Mouse (Mus musculus) heart, embryonic 14.5 days (tissue): ENCODE measurements at regions not wholly inside any gene's neighbourhood (a gene's known extent, or its start where the extent isn't known, plus 50 kb on each side); places are given as distances from the start of the nearest gene placed in this dataset.

ENCODE experiments used
- ATAC-seq: fragments of 200-750 bp; cut with Nextera tagmentation; 2 replicates; pipeline ENCODE4 v1.8.0; 2017; ENCODE audit warnings: low read depth, moderate TSS enrichment; ENCODE audit not compliant: insufficient number of reproducible peaks, insufficient read depth, low FRiP score
- H3K27ac ChIP-seq, 2 experiments: fragments of 200-500 bp in 1 of 2; fragments of 300-500 bp in 1 of 2; sonication (generic) in 1 of 2; replicated peaks in 1 of 2; 2 replicates each; pipeline ENCODE4 v1.5.1; 2012 to 2014; ENCODE audit warnings: low read depth in 2 of 2, low read length in 2 of 2, control low read depth in 1 of 2, mild to moderate bottlenecking in 1 of 2, mixed read lengths in 1 of 2; ENCODE audit not compliant: control insufficient read depth in 1 of 2, insufficient read depth in 1 of 2
- H3K27me3 ChIP-seq: fragments of 300-500 bp; sonication (generic); 2 replicates; pipeline ENCODE4 v1.6.1; 2014; ENCODE audit warnings: mild to moderate bottlenecking, low read length, control low read depth; ENCODE audit not compliant: control insufficient read depth, insufficient read depth
- H3K36me3 ChIP-seq: fragments of 300-500 bp; sonication (generic); 2 replicates; pipeline ENCODE4 v1.6.1; 2014; ENCODE audit warnings: mild to moderate bottlenecking, control low read depth, low read length, mixed read lengths; ENCODE audit not compliant: control insufficient read depth, insufficient read depth
- H3K4me1 ChIP-seq, 2 experiments: fragments of 200-500 bp in 1 of 2; fragments of 300-500 bp in 1 of 2; sonication (generic) in 1 of 2; 2 replicates each; pipeline ENCODE4 v1.6.1; 2012 to 2014; ENCODE audit warnings: low read length in 2 of 2, control low read depth in 1 of 2, mixed read lengths in 1 of 2; ENCODE audit not compliant: control insufficient read depth in 2 of 2, insufficient read depth in 2 of 2
- H3K4me2 ChIP-seq: fragments of 300-500 bp; sonication (generic); 2 replicates; pipeline ENCODE4 v1.6.1; 2014; ENCODE audit warnings: mild to moderate bottlenecking, low read length
- H3K4me3 ChIP-seq, 2 experiments: fragments of 200-500 bp in 1 of 2; fragments of 300-500 bp in 1 of 2; sonication (generic) in 1 of 2; 2 replicates each; pipeline ENCODE4 v1.5.1; 2012 to 2014; ENCODE audit warnings: low read length in 2 of 2, mild to moderate bottlenecking in 2 of 2, control low read depth in 1 of 2, low read depth in 1 of 2, moderate library complexity in 1 of 2; ENCODE audit not compliant: control insufficient read depth in 1 of 2, insufficient read depth in 1 of 2
- H3K9ac ChIP-seq: fragments of 300-500 bp; sonication (generic); 2 replicates; pipeline ENCODE4 v1.6.1; 2014; ENCODE audit warnings: mild to moderate bottlenecking, low read length
- H3K9me3 ChIP-seq: fragments of 300-500 bp; sonication (generic); 2 replicates; pipeline ENCODE4 v1.6.1; 2016; ENCODE audit warnings: low read length, control low read depth; ENCODE audit not compliant: control insufficient read depth
- WGBS: fragments of 180-500 bp; shearing (Covaris S2); extraction: QIAGEN DNeasy Blood & Tissue Kit; methylation state at CpG from one replicate; pipeline ENCODE4 v1.1.7; 2014; 5-methylcytosine and 5-hydroxymethylcytosine counted together

DNA sequence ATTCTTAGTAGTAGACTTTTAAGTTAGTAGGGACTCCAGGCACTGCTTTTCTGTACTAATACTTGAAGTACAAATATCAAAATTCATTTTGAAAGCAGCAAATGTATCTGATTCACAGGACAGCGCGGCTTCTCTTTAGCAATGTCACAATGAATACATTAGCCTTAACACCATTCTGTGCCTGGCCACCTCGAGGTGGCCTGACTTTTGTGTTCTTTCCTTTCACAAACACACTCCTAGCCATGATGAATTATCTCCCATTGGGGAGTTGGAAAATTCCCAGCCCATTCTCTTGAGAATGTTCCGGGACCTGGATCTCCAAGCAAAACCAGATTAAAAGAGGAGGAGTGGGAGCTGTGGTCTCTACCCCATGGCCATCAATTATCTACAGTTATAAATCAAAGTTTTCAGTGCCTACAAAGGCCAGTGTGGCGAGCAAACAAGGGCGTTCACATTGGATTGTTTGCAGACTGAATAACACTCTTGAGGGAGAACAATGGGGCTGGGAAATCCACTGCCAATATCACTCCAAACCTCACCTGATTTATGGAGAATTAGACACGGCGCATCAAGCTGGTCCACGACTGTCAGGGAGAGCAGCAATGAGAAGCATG is 82.7 kb upstream of the Rarb start:
- Histone ChIP-seq H3K27ac (no peak overlapping the region), H3K9me3 (no peaks in the 10 kb centered on the region), H3K27me3 (no peaks in the 10 kb centered on the region), H3K36me3 (no peaks in the 10 kb centered on the region), H3K4me3 (no peak overlapping the region), H3K4me1 (no peaks in the 10 kb centered on the region), H3K9ac (no peak overlapping the region), H3K4me2 (no peak overlapping the region)
- WGBS, result 78% methylated on average over 9 of the region's 9 CpGs
- ATAC-seq, result no peak

- no peak overlapping the region for H3K27ac ChIP-seq
- ATAC-seq, result no peak
These were observed 79.0 kb upstream of the Rarb start for GRCm38 (mm10) chr14:16897747-16898544.

GRCm38 (mm10) chr14:16896974-16897373 is 78.0 kb upstream of the Rarb start:
- WGBS, result 73% methylated on average over 3 of the region's 3 CpGs
- ATAC-seq, result no peak
- no peak overlapping the region for H3K27ac ChIP-seq
- no peaks in the 10 kb centered on the region for H3K4me1 ChIP-seq
- H3K9ac ChIP-seq, result no peak overlapping the region
- no peaks in the 10 kb centered on the region for H3K9me3 ChIP-seq
- H3K36me3 ChIP-seq, result no peaks in the 10 kb centered on the region
- no peak overlapping the region for H3K4me3 ChIP-seq
- H3K4me2 ChIP-seq, result no peak overlapping the region
- no peaks in the 10 kb centered on the region for H3K27me3 ChIP-seq

More at GRCm38 (mm10) chr14:16897747-16898544, 79.0 kb upstream of the Rarb start:
- no peak overlapping the region for H3K4me2 ChIP-seq
- H3K4me3 ChIP-seq, result no peak overlapping the region
- H3K9ac ChIP-seq, result no peak overlapping the region
- no peaks in the 10 kb centered on the region for H3K9me3 ChIP-seq
- no peaks in the 10 kb centered on the region for H3K36me3 ChIP-seq
- no peaks in the 10 kb centered on the region for H3K27me3 ChIP-seq
- no peaks in the 10 kb centered on the region for H3K4me1 ChIP-seq
- WGBS, result 48% methylated on average over 3 of the region's 3 CpGs

DNA sequence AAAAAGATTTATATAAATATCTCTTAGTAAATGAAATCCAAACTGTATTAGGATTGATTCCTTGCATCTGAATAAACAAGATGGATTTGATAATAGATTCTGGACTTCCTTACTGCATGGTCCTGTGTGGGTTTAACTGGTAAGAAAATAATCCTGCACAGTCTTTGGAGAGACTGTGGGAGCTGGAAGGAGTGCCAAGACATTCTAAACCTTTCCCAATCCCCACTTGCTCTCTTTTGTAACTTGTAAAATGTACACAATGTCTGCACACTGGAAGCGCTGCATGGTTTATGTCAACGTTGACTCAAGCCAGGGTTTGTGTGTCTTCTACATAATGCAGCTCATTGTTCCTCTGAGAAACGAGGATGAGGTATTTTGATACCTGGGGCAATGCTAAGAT is 62.3 kb upstream of the Rarb start:
- H3K4me2 ChIP-seq, result no peak overlapping the region
- no peaks in the 10 kb centered on the region for H3K27me3 ChIP-seq
- no peak overlapping the region for H3K9ac ChIP-seq
- H3K4me1 ChIP-seq, result no peaks in the 10 kb centered on the region
- H3K27ac ChIP-seq, result no peak overlapping the region
- 52% methylated on average over 3 of the region's 3 CpGs for WGBS
- no peak overlapping the region for H3K4me3 ChIP-seq
- no peaks in the 10 kb centered on the region for H3K9me3 ChIP-seq
- no peaks in the 10 kb centered on the region for H3K36me3 ChIP-seq
- ATAC-seq, result no peak

DNA sequence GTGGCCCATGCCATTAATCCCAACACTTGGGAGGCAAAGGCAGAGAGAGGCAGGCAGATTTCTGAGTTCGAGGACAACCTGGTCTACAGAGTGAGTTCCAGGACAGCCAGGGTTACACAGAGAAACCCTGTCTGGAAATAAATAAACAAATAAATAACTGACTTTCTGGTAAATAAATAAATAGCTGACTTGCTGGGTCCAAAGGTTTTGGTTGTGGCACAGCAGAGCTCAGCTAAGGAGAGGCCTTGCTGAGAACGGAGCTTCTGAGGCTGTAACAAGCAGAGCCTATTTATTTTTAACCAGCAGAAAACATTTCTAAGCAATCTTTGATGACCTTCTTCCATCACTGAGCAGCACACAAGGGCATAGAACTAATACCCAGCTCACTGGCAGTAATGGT is 50.3 kb upstream of the Rarb start:
- WGBS, result 87% methylated on average over 2 of the region's 2 CpGs
- no peak overlapping the region for H3K4me3 ChIP-seq
- H3K4me2 ChIP-seq, result no peak overlapping the region
- H3K36me3 ChIP-seq, result no peaks in the 10 kb centered on the region
- H3K27me3 ChIP-seq, result no peaks in the 10 kb centered on the region
- H3K27ac ChIP-seq, result no peak overlapping the region
- ATAC-seq, result no peak
- no peaks in the 10 kb centered on the region for H3K4me1 ChIP-seq
- no peak overlapping the region for H3K9ac ChIP-seq
- no peaks in the 10 kb centered on the region for H3K9me3 ChIP-seq
